Mouse (Mus musculus) brain, embryonic 14.5 days (tissue): ENCODE results near the gene Rpsa.

Source experiments
- CTCF ChIP-seq: fragments of 200-500 bp; IDR thresholded peaks from 2 replicates; pipeline ENCODE4 v1.5.1; 2012; ENCODE audit warnings: inconsistent platforms, mild to moderate bottlenecking, moderate library complexity, borderline replicate concordance; ENCODE audit not compliant: insufficient read depth, insufficient read length; ENCODE audit errors: extremely low read depth
- POLR2A ChIP-seq: fragments of 200-500 bp; IDR thresholded peaks from 2 replicates; pipeline ENCODE4 v1.6.1; 2012; ENCODE audit warnings: mild to moderate bottlenecking, inconsistent platforms, borderline replicate concordance; ENCODE audit not compliant: poor library complexity, insufficient read depth, insufficient read length, severe bottlenecking; ENCODE audit errors: extremely low read depth

DNA sequence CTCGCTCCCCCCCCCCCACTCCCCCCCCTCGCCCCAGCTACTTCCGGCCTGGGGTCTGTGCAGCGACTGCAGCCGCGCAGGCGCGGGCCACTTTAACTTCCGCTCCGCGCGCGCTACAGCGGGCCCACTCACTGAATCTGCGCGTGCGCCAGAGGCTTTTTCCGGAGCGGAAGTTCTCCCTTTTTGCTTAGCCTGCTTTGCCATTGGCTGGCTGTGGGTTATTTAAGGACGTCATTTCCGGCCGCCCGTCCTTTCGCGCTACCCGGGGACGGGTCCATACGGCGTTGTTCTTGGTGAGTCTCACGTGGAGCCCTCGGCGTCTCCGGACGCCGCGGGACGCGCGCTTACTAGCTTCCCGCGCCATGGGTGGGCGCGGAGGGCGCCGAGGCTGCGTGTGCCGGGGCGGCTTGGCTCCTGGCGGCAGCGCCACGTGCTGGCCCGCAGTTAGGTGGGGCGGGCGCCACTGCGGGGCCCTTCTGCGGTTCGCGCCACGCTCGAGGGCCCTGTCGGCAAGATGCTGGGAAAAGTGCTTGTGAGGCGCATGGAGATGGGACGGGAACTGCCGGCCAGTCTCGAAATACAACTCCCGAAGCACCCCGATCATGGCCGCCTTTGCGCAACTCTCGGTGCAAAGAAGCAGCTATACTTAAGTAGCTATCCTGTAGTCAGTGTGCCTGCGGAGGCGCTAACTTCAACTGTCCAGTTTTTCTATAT lies at the start of gene Rpsa:
- TF ChIP-seq CTCF (no peak), POLR2A (peak; percentile 88)
